Mouse (Mus musculus) ES-Bruce4 (cell line): ENCODE measurements around the gene Ift57.

ENCODE experiments used
- CTCF ChIP-seq: IDR thresholded peaks from one replicate; pipeline ENCODE4 v1.8.1; 2011; ENCODE audit warnings: low read depth, low read length
- EP300 ChIP-seq: IDR thresholded peaks from 2 replicates; pipeline ENCODE4 v1.6.1; 2011; ENCODE audit warnings: low read depth, low read length; ENCODE audit not compliant: insufficient read depth

GRCm38 (mm10) chr16:49725446-49725845, 26.4 kb downstream of the Ift57 start:
- TF ChIP-seq CTCF (no peak), EP300 (no peak)
